Mouse (Mus musculus): Measurements from ENCODE around the gene Exoc3l2.

Exoc3l2 gene

DNA sequence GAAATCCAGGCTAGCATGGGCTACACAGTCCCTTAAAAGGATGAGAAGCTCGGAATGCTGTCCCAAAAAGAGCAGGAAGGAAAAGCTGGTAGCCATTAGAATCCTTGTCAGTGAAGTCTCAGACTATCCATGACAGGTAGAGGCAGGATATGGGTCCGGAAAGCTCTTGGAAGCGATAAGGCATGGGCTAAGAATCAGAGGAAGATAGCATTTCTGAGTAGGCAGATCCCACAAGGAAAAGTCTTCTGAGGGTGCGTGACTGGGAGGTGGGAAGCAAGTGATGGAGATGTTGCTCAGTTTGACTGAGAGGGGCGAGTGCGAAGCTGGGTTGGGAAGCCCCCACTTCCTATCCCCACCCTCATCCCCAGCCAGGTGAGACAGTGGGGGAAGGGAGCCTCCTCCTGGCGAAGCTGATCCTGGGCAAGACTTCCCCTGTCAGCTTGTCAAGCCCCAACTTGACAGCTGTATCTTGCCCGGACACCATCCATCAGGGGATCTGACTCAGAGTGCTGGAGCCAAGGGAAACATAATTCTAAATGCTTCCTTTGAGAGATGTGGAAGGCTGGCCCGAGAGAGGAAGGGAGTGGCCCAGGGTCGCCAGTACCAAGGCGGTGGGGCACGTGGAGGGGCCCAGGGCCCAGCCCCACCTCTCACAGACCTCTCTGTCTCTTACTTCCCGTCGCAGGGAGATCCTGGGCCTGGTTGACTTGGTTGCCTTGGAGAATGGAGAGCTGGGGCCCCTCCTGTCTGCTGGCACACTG, 14.7 kb downstream of the Exoc3l2 start:
- Histone ChIP-seq H3K9me3 (ENCODE audit: low read length) (peaks cover 4% of the 10 kb centered on the region; the same call in 1 of the 2 replicates), H3K4me1 (replicated peaks; ENCODE audit: low read depth, low read length) (peaks cover 26% of the 10 kb centered on the region; the same call in 1 of the 2 replicates), H3K4me3 (replicated peaks; ENCODE audit: low read length) (no peak overlapping the region), H3K36me3 (ENCODE audit: insufficient read depth, low read length) (no peaks in the 10 kb centered on the region), H3K27me3 (ENCODE audit: insufficient read depth, low read length) (peaks cover 60% of the 10 kb centered on the region)
- TF ChIP-seq CTCF (conservative IDR thresholded peaks at IDR 0.05; ENCODE audit: low read length) (no peak), NANOG (IDR thresholded peaks at IDR 0.05; ENCODE audit: borderline replicate concordance, low read length) (no peak), POU5F1 (IDR thresholded peaks at IDR 0.05; ENCODE audit: borderline replicate concordance, low read length) (no peak)

DNA sequence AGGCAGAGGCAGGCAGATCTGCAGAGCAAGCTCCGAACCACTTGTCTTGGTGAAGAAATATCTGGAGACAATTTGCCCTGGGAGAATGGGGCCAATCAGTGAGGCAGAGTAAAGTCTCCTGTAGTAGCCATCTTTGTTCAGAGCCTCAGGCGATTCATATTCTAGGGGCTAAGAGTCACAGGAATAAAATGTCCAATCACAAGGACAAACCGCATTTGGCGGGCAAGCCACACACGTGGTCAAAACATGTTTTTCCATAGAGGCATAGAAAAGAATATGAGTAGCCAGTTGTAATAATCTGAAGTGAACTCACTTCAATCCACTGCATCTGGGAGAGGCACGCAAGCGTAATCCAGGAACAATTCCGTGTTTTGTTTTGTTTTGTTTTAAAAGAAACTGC, 20.1 kb downstream of the Exoc3l2 start:
- Histone ChIP-seq H3K4me3 (replicated peaks; ENCODE audit: low read length) (no peak overlapping the region), H3K36me3 (ENCODE audit: insufficient read depth, low read length) (no peaks in the 10 kb centered on the region), H3K27me3 (ENCODE audit: insufficient read depth, low read length) (peaks cover 34% of the 10 kb centered on the region), H3K4me1 (replicated peaks; ENCODE audit: low read depth, low read length) (peaks cover 16% of the 10 kb centered on the region; the same call in 1 of the 2 replicates), H3K9me3 (ENCODE audit: low read length) (peaks cover 4% of the 10 kb centered on the region; the same call in 1 of the 2 replicates)
- TF ChIP-seq POU5F1 (IDR thresholded peaks at IDR 0.05; ENCODE audit: borderline replicate concordance, low read length), result no peak
- no peak for TF ChIP-seq NANOG (IDR thresholded peaks at IDR 0.05; ENCODE audit: borderline replicate concordance, low read length)
- TF ChIP-seq CTCF (conservative IDR thresholded peaks at IDR 0.05; ENCODE audit: low read length), result no peak

DNA sequence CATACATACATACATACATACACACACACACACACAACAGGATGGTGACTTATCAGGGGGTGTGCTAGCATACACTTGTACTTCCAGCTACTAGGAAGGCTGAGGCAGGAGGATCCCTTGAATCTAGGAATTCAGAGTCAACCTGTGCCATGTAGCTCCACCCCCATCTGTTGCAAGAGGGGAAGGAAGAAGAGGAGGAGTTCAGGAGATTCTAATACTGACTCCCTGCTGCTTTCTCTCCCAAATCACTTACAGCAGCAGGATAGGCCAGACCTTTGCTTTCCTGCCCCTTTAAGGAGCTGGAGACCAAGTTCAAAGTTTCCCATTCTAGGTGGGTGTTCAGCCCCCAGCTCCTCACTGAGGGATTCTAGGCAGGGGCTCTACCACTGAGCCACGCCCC, 22.4 kb downstream of the Exoc3l2 start:
- Histone ChIP-seq H3K9me3 (ENCODE audit: low read length) (peaks cover 4% of the 10 kb centered on the region; the same call in 1 of the 2 replicates), H3K4me1 (replicated peaks; ENCODE audit: low read depth, low read length) (peaks cover 23% of the 10 kb centered on the region), H3K4me3 (replicated peaks; ENCODE audit: low read length) (no peak overlapping the region), H3K27me3 (ENCODE audit: insufficient read depth, low read length) (peaks cover 45% of the 10 kb centered on the region), H3K36me3 (ENCODE audit: insufficient read depth, low read length) (no peaks in the 10 kb centered on the region)
- no peak for TF ChIP-seq POU5F1 (IDR thresholded peaks at IDR 0.05; ENCODE audit: borderline replicate concordance, low read length)
- TF ChIP-seq NANOG (IDR thresholded peaks at IDR 0.05; ENCODE audit: borderline replicate concordance, low read length), result no peak
- TF ChIP-seq CTCF (conservative IDR thresholded peaks at IDR 0.05; ENCODE audit: low read length), result no peak

DNA sequence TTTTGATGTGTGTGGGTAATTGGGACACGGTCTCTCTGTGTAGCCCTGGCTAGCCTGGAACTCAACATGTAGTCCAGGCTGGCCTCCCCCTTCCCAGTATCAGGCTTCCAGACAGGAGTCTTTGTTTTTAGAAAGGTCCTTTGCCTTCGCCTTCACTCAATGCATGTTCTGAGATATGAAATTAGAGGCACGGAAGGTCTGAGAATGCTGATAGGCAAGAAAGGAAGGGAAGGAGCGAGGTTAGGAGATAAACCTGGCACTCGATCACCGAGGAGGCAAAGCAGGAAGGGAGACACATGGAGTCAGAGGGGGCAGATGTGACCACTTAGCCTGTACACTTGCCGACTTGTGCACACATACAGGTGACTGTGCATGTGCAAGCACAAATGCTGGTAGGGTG, 23.4 kb downstream of the Exoc3l2 start:
- Histone ChIP-seq H3K36me3 (ENCODE audit: insufficient read depth, low read length) (no peaks in the 10 kb centered on the region), H3K9me3 (ENCODE audit: low read length) (peaks cover 4% of the 10 kb centered on the region; the same call in 1 of the 2 replicates), H3K27me3 (ENCODE audit: insufficient read depth, low read length) (peaks cover 50% of the 10 kb centered on the region), H3K4me1 (replicated peaks; ENCODE audit: low read depth, low read length) (peaks cover 23% of the 10 kb centered on the region), H3K4me3 (replicated peaks; ENCODE audit: low read length) (no peak overlapping the region)
- no peak for TF ChIP-seq CTCF (conservative IDR thresholded peaks at IDR 0.05; ENCODE audit: low read length)
- no peak for TF ChIP-seq NANOG (IDR thresholded peaks at IDR 0.05; ENCODE audit: borderline replicate concordance, low read length)
- no peak for TF ChIP-seq POU5F1 (IDR thresholded peaks at IDR 0.05; ENCODE audit: borderline replicate concordance, low read length)

DNA sequence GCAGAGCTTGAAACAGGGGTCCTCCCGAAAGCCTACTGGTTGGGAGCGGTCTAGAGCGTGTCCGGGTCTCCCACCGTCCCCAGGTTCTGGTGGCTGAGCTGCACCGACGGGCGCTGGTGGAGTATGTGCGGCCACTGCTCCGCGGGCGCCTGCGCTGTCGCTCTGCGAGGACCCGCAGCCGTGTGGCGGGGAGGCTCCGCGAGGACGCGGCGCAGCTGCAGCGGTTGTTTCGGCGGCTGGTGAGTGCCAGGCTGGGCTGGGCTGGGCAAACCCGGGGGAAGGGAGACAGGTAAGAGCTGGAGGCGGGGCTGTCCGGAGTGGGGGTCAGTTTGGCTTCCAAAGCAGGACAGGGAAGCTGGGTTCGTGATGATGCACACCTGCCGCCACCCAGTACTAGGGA, 26.4 kb downstream of the Exoc3l2 start:
- peaks cover 31% of the 10 kb centered on the region for H3K4me1 ChIP-seq (replicated peaks; ENCODE audit: low read depth, low read length)
- TF ChIP-seq POU5F1 (IDR thresholded peaks at IDR 0.05; ENCODE audit: borderline replicate concordance, low read length) (no peak), CTCF (conservative IDR thresholded peaks at IDR 0.05; ENCODE audit: low read length) (no peak), NANOG (IDR thresholded peaks at IDR 0.05; ENCODE audit: borderline replicate concordance, low read length) (no peak)
- peaks cover 74% of the 10 kb centered on the region for H3K27me3 ChIP-seq (ENCODE audit: insufficient read depth, low read length)
- peaks cover 7% of the 10 kb centered on the region; the same call in 1 of the 2 replicates for H3K9me3 ChIP-seq (ENCODE audit: low read length)
- H3K4me3 ChIP-seq (replicated peaks; ENCODE audit: low read length), result peak overlapping the region; percentile 75
- H3K36me3 ChIP-seq (ENCODE audit: insufficient read depth, low read length), result no peaks in the 10 kb centered on the region

DNA sequence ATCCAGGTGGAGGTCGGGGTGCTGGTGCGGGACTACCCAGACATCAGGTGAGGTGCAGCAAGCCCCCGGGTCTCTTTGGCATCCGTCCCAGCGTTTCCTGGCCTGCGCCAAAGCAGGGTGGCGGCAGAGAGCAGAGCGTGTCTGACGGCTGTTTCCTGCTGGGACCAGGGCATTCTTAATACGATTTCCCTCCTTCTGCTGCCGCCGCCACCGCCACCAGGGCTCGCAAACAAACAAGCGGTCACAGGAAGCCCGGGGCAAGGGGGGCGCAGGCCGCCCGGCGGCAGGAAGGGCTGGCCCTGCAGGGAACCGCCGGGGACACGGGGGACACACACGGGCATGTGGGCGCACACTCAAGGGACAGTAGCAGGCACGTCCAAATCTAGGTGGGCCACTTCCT, 28.6 kb downstream of the Exoc3l2 start:
- 0 out of 2 replicates have a peak, but pooled peaks cover 3% of the 10 kb centered on the region for H3K9me3 ChIP-seq (ENCODE audit: low read length)
- H3K36me3 ChIP-seq (ENCODE audit: insufficient read depth, low read length), result no peaks in the 10 kb centered on the region
- H3K4me3 ChIP-seq (replicated peaks; ENCODE audit: low read length), result peak overlapping the region; percentile 74
- H3K4me1 ChIP-seq (replicated peaks; ENCODE audit: low read depth, low read length), result peaks cover 49% of the 10 kb centered on the region
- TF ChIP-seq POU5F1 (IDR thresholded peaks at IDR 0.05; ENCODE audit: borderline replicate concordance, low read length) (no peak), NANOG (IDR thresholded peaks at IDR 0.05; ENCODE audit: borderline replicate concordance, low read length) (no peak), CTCF (conservative IDR thresholded peaks at IDR 0.05; ENCODE audit: low read length) (no peak)
- H3K27me3 ChIP-seq (ENCODE audit: insufficient read depth, low read length), result peaks cover 85% of the 10 kb centered on the region

DNA sequence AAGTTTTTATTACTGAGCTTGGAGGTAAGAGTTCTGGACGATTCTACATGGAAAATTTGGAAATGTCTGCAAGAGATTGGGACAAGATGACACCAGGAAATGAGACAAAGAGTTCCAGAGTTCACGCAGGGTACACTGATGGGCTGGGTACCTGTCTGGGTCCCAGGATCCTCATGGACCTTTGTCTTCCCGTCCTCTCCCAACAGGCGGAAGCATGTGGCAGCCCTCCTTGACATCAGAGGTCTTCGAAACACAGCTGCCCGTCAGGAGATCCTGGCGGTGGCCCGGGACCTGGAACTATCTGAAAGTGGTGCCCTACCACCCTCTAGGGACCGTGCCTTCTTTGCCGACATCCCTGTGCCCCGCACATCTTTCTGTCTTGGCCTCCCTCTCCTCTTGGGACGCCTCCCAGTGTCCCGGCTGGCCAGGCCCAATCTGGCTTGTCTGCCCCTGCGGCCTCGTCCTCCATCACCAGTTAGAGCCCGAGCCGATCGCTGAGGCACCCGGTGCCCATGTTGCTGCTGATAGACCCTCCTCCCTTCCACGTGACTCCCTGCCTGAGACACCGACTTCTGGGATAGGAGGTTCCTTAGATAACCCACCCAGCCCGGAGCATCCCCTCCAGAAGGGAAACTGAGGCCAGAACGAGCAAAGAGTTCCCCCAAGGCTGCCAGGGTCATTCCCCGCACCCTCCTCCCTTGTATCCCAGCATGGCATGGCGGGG, 31.8 kb downstream of the Exoc3l2 start:
- TF ChIP-seq POU5F1 (IDR thresholded peaks at IDR 0.05; ENCODE audit: borderline replicate concordance, low read length) (no peak), CTCF (conservative IDR thresholded peaks at IDR 0.05; ENCODE audit: low read length) (no peak), NANOG (IDR thresholded peaks at IDR 0.05; ENCODE audit: borderline replicate concordance, low read length) (no peak)
- Histone ChIP-seq H3K36me3 (ENCODE audit: insufficient read depth, low read length) (no peaks in the 10 kb centered on the region), H3K9me3 (ENCODE audit: low read length) (0 out of 2 replicates have a peak, but pooled peaks cover 3% of the 10 kb centered on the region), H3K4me3 (replicated peaks; ENCODE audit: low read length) (peak overlapping the region; percentile 67), H3K27me3 (ENCODE audit: insufficient read depth, low read length) (peaks cover 56% of the 10 kb centered on the region), H3K4me1 (replicated peaks; ENCODE audit: low read depth, low read length) (peaks cover 54% of the 10 kb centered on the region)

DNA sequence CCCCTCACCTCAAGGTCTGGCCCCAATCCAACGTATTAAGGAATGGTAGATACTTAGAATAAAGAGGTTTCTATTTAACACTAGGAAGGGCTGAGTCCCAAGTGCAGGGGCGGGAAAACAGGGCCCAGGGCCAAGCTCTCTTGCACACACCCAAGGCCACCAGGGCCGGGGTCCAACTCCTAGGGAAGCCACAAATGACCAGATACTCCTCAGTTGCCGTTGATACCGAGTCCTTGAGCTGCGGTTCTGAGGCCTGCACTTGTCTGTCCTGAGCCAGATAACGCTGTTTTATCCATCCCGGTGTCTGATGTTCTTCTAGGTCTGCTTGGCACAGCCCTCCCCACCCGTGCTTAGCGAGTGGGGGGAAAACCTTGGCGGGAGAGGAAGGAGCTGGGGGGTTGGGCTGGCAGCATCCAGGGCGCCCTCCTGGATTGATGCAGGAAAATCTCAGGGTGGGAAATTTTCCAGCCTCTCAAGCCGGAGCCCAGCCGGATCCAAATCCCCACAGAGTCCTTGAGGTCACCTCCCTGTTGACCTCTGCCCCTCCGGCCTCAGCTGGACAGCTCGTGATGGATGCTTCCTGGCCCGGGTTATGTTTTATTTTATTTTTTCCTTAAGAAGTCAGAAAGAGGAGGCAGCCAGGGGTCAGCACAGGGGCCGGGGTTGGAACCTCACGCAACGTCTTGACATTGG, 32.5 kb downstream of the Exoc3l2 start:
- peak overlapping the region; percentile 67 for H3K4me3 ChIP-seq (replicated peaks; ENCODE audit: low read length)
- H3K4me1 ChIP-seq (replicated peaks; ENCODE audit: low read depth, low read length), result peaks cover 58% of the 10 kb centered on the region
- 0 out of 2 replicates have a peak, but pooled peaks cover 3% of the 10 kb centered on the region for H3K9me3 ChIP-seq (ENCODE audit: low read length)
- H3K27me3 ChIP-seq (ENCODE audit: insufficient read depth, low read length), result peaks cover 49% of the 10 kb centered on the region
- H3K36me3 ChIP-seq (ENCODE audit: insufficient read depth, low read length), result no peaks in the 10 kb centered on the region
- no peak for TF ChIP-seq CTCF (conservative IDR thresholded peaks at IDR 0.05; ENCODE audit: low read length)
- TF ChIP-seq NANOG (IDR thresholded peaks at IDR 0.05; ENCODE audit: borderline replicate concordance, low read length), result no peak
- no peak for TF ChIP-seq POU5F1 (IDR thresholded peaks at IDR 0.05; ENCODE audit: borderline replicate concordance, low read length)

Measured in E14TG2a.4 (cell line).